Mouse (Mus musculus): ENCODE results near the gene Atp13a2. TPM values are rescaled to one million over a fixed set of nuclear protein-coding genes. Genes with fewer than 3 reads are reported as not detected.

Gene Atp13a2
- total RNA-seq, 2 experiments from 2014 or later = 150 to 155 TPM

DNA sequence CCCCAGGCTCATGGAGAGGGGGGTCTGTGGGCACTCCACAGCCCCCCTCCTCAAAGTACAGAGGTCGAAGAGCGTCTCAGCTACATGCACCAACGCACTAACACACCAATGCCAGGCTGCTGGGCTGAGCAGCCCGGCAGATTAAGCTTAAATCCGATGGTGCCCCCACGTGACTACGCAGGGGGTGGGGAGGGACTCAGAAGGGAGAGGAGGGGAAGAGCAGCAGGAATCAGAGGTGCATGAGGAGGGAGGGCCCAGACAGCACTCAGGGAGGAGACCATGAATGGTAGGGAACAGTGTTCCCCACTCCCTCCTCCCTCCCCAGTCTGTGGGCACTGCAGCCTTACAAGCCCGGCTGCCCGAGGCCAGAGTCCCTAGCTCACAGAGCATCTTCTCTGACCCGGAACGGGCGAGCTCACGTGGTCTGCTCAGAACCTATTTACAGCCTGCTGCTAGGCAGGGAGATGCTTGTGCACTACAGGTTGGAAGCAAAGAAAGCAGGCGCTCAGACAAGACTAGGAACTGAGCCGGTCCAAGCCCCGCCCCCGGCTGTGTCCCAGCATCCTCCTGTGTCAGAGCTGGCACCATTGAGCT is 67.0 kb downstream of the Atp13a2 start:
- no peak for TF ChIP-seq CTCF (IDR thresholded peaks at IDR 0.05)
- peak; percentile 72 to 77 for DNase-seq (ENCODE audit: extremely low spot score in 1 of 2, low spot score in 2 of 2)
- peak overlapping the region; percentile 91 for H3K27ac ChIP-seq
- peak overlapping the region; percentile 41 for H3K4me3 ChIP-seq
- intact Hi-C loops (cut with DNase I) = no loop called here

Other genes starting within 250 kb of the Atp13a2 start
- not detected for gene Padi6, start 244.2 kb upstream of the Atp13a2 start, total RNA-seq (2021)
- under 1 TPM in 1 of 2 experiments, not detected in 1; 0.14 TPM for gene Padi4, start 212.6 kb upstream of the Atp13a2 start, total RNA-seq (2021)
- gene Padi3, start 176.2 kb upstream of the Atp13a2 start, total RNA-seq (2021) = not detected
- gene Padi1, start 141.1 kb upstream of the Atp13a2 start, total RNA-seq (2021) = under 1 TPM in 1 of 2 experiments, not detected in 1; 0.09 TPM
- 10 to 100 TPM; 10.2 to 11.6 TPM for gene Padi2, start 80.5 kb upstream of the Atp13a2 start, total RNA-seq (2021)
- gene Sdhb, start 25.7 kb upstream of the Atp13a2 start, total RNA-seq (2021) = 100 to 1,000 TPM; 170 to 178 TPM
- gene Mfap2, start 23.5 kb downstream of the Atp13a2 start, total RNA-seq (2021) = 1 to 10 TPM; 4.8 to 4.9 TPM
- gene Crocc, start 73.7 kb downstream of the Atp13a2 start, total RNA-seq (2021) = 10 to 100 TPM; 68.1 to 71.3 TPM
- 10 to 100 TPM; 44.9 to 45.9 TPM for gene Necap2, start 91.5 kb downstream of the Atp13a2 start, total RNA-seq (2021)
- gene Spata21, start 101.5 kb downstream of the Atp13a2 start, total RNA-seq (2021) = under 1 TPM; 0.26 to 0.61 TPM
- gene Szrd1, start 152.9 kb downstream of the Atp13a2 start, total RNA-seq (2021) = 10 to 100 TPM; 44.4 to 59.1 TPM
- 10 to 100 TPM; 29.3 to 30.3 TPM for gene Fbxo42, start 161.0 kb downstream of the Atp13a2 start, total RNA-seq (2021)
- 1 to 10 TPM; 2.7 to 4.4 TPM for gene Rsg1, start 227.1 kb downstream of the Atp13a2 start, total RNA-seq (2021)